Mouse (Mus musculus): ENCODE measurements around the gene Nsd1. TPM values are rescaled to one million over a fixed set of nuclear protein-coding genes. Genes with fewer than 3 reads are reported as not detected.

Gene Nsd1
- polyA plus RNA-seq, 1 experiment from 2014 or later = 67.4 TPM

DNA sequence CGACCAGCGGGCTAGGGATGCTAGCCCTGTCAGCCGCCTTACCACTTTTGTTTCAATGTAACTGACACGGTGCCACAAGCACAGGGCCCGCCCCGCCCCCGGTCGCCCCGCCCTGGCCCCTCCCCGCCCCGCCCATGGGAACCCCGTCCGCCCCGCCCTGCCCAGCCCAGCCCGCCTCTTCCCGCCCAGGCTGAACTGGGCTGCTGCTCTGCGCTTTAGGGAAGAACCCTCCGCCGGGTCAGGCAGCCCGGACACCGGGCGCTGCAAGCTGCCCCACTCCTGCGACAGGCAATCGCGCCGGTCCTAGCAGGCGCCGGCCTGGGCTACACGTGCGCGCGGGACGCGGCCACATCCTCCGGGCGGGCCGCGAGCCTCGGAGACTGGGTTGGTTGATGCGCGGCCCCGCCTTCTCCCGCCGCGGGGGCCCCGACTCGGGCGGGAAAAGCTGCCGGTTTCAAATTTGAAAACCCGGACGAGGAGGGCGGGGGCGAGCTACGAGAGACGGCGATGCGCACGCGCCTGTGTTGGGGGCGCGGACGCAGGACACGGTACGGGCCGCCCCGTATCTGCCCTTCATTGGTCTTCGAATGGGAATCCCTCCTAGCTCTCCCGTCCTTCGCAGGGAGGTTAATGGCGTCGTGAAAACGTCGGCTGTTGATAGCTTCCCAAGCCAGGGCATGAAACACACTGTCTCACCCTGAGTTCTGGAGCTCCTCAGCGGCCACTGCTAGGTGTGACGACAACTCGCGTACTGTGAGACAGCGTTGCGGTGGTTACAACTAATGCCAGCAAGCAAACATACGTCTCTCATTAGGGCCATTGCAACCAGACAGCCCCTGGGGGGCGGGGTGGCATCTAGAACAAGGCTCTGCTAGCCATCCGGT is 120.3 kb downstream of the Nsd1 start, which contains the start of gene Mxd3:
Mxd3 (minus strand) TSS at position 141 of the 884 bp plus-strand sequence.
- ATAC-seq (replicated peaks; ENCODE audit: insufficient number of reproducible peaks, low FRiP score, low TSS enrichment, low read depth) (peak; percentile 74), DNase-seq (ENCODE audit: low spot score) (peak; percentile 92)
- Histone ChIP-seq H3K4me2 (ENCODE audit: low read depth, low read length) (peak within 1 kb of the TSS; percentile 87), H3K4me1 (ENCODE audit: control insufficient read depth, insufficient read depth, low read length) (peaks cover 7% of the 10 kb centered on the region), H3K27ac (replicated peaks; ENCODE audit: low read depth, low read length) (peak within 1 kb of the TSS; percentile 79), H3K36me3 (replicated peaks; ENCODE audit: control insufficient read depth, insufficient read depth, low read depth, low read length) (peaks cover 10% of the 10 kb centered on the region), H3K4me3 (ENCODE audit: low read depth, low read length) (peak within 1 kb of the TSS; percentile 55), H3K9me3 (replicated peaks; ENCODE audit: control insufficient read depth, low read length) (no peaks in the 10 kb centered on the region), H3K27me3 (ENCODE audit: control insufficient read depth, insufficient read depth, low read length) (no peaks in the 10 kb centered on the region), H3K9ac (replicated peaks; ENCODE audit: low read length) (peak within 1 kb of the TSS; percentile 79)
- WGBS = under 1% methylated on average over 76 of the region's 82 CpGs

DNA sequence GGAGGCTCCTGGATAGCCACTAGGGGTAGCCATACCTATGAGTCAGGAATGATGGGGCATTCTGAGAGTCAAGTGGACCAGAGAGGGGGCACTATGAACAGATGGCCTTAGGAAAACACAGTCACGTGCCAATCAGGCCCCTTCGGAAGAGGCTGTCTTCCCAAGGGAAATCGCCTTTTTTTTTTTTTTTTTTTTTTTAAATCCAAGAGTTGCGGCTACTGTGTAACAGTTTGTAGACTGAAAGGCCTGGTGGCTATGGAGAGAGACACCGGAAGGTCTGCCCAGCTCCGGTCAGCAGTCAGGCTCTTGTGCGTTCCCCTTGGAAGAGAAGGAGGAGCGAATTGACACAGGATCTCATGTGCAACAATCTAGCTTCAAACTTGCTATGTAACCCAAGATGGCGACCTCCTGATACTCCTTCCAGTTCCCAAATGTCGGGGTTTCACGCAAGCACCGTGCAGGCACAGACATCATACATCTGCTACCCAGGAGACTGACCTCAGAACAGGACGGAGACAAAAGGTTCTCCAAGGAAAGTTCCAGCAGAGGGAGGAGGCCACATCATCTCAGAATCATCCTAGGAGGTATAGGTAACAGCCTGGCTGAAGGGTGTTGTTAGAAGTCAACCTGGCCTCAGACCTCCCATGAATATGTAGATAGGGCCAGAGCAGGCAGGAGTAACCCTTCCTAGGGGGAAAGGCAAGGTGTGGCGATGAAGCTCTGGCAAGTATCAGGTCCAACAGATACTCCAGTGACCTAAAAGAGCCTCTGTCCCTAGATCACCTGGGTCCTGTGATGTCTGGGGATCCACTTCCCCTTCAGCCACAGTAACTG is 121.2 kb downstream of the Nsd1 start:
- Histone ChIP-seq H3K36me3 (replicated peaks; ENCODE audit: control insufficient read depth, insufficient read depth, low read depth, low read length) (peaks cover 3% of the 10 kb centered on the region), H3K9me3 (replicated peaks; ENCODE audit: control insufficient read depth, low read length) (no peaks in the 10 kb centered on the region), H3K27ac (replicated peaks; ENCODE audit: low read depth, low read length) (peak overlapping the region; percentile 79), H3K4me2 (ENCODE audit: low read depth, low read length) (peak overlapping the region; percentile 87), H3K9ac (replicated peaks; ENCODE audit: low read length) (peak overlapping the region; percentile 79; the same call in 1 of the 2 replicates), H3K27me3 (ENCODE audit: control insufficient read depth, insufficient read depth, low read length) (no peaks in the 10 kb centered on the region), H3K4me3 (ENCODE audit: low read depth, low read length) (peak overlapping the region; percentile 55), H3K4me1 (ENCODE audit: control insufficient read depth, insufficient read depth, low read length) (peaks cover 7% of the 10 kb centered on the region)
- no peak for DNase-seq (ENCODE audit: low spot score)
- WGBS = 44% methylated on average over 14 of the region's 14 CpGs
- ATAC-seq (replicated peaks; ENCODE audit: insufficient number of reproducible peaks, low FRiP score, low TSS enrichment, low read depth) = no peak

DNA sequence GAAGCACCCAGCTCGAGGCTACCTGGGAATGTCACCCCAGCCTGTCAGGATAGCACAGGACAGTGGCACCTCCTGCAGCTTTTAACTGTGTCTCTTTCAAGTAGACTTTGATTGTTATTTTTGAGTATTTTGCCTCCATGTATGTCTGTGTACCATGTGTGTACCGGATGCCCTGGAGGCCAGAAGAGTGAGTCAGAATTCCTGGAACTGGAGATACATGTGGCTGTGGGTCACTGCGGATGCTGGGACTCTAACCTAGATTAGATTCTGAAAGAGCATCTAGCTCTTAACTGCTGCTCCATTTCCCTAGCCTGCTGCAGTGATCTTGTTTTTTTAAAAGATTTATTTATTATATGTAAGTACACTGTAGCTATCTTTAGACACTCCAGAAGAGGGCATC is 122.7 kb downstream of the Nsd1 start:
- H3K36me3 ChIP-seq (replicated peaks; ENCODE audit: control insufficient read depth, insufficient read depth, low read depth, low read length) = no peaks in the 10 kb centered on the region
- H3K4me1 ChIP-seq (ENCODE audit: control insufficient read depth, insufficient read depth, low read length) = peaks cover 7% of the 10 kb centered on the region
- DNase-seq (ENCODE audit: low spot score) (no peak), ATAC-seq (replicated peaks; ENCODE audit: insufficient number of reproducible peaks, low FRiP score, low TSS enrichment, low read depth) (no peak)
- H3K4me3 ChIP-seq (ENCODE audit: low read depth, low read length) = no peak overlapping the region
- H3K9me3 ChIP-seq (replicated peaks; ENCODE audit: control insufficient read depth, low read length) = no peaks in the 10 kb centered on the region
- H3K27me3 ChIP-seq (ENCODE audit: control insufficient read depth, insufficient read depth, low read length) = no peaks in the 10 kb centered on the region
- no peak overlapping the region for H3K9ac ChIP-seq (replicated peaks; ENCODE audit: low read length)
- 84% methylated on average over 3 of the region's 3 CpGs for WGBS
- H3K4me2 ChIP-seq (ENCODE audit: low read depth, low read length) = no peak overlapping the region
- H3K27ac ChIP-seq (replicated peaks; ENCODE audit: low read depth, low read length) = no peak overlapping the region

DNA sequence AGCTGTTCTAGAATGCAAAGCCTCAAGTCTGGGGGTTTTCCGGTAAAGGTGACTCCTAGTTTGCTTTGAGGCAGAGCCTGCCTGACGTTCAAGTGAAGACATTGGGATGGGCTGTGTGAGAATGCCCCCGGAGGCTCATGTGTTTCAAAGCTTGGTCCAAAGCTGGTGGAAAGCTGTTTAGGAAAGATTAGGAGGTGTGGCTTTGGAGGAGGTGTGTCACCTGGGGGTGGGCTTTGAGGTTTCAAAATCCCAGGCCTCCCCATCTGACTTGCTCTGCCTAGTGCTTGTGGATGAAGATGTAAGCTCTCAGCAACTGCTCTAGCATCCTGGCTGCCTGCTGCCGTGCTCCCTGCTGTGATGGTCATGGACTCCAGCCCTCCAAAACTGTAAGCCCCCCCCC is 126.1 kb downstream of the Nsd1 start:
- WGBS = 85% methylated on average over 4 of the region's 4 CpGs
- Histone ChIP-seq H3K9ac (replicated peaks; ENCODE audit: low read length) (no peak overlapping the region), H3K9me3 (replicated peaks; ENCODE audit: control insufficient read depth, low read length) (no peaks in the 10 kb centered on the region), H3K4me3 (ENCODE audit: low read depth, low read length) (no peak overlapping the region), H3K36me3 (replicated peaks; ENCODE audit: control insufficient read depth, insufficient read depth, low read depth, low read length) (no peaks in the 10 kb centered on the region), H3K4me2 (ENCODE audit: low read depth, low read length) (no peak overlapping the region), H3K4me1 (ENCODE audit: control insufficient read depth, insufficient read depth, low read length) (no peaks in the 10 kb centered on the region), H3K27me3 (ENCODE audit: control insufficient read depth, insufficient read depth, low read length) (no peaks in the 10 kb centered on the region), H3K27ac (replicated peaks; ENCODE audit: low read depth, low read length) (no peak overlapping the region)
- ATAC-seq (replicated peaks; ENCODE audit: insufficient number of reproducible peaks, low FRiP score, low TSS enrichment, low read depth) (no peak), DNase-seq (ENCODE audit: low spot score) (no peak)

DNA sequence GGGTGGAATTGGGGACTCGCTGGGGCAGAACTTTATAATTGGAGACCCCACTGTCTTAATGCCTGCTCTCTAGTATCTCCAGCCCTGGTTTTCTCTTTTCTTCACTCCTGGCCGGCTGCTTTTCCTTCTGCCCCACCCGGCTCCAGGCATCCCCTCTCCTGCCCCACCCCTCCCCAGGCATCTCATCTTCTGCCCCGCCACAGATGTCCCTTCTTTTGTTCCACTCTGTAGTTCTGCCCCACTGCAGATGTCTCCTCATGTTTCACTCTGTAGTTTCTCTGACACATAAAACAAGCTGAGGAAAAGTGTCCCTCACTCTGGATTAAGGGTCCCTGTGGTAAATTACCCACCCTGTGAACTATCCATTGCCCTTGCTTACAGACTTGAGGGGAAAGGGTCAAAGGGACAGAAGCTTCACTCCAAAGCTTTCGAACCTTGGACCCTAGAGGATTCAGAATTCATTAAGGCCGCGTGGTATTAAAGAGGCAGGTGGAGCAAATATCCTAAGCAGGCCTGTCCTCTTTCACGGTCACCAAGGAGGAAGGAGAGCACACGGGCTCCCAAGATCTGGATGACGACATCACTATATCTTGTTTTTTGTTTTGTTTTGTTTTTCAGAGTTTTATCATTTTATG is 127.9 kb downstream of the Nsd1 start:
- H3K27ac ChIP-seq (replicated peaks; ENCODE audit: low read depth, low read length) = no peak overlapping the region
- no peak overlapping the region for H3K9ac ChIP-seq (replicated peaks; ENCODE audit: low read length)
- no peak for DNase-seq (ENCODE audit: low spot score)
- no peaks in the 10 kb centered on the region for H3K27me3 ChIP-seq (ENCODE audit: control insufficient read depth, insufficient read depth, low read length)
- no peak overlapping the region for H3K4me2 ChIP-seq (ENCODE audit: low read depth, low read length)
- ATAC-seq (replicated peaks; ENCODE audit: insufficient number of reproducible peaks, low FRiP score, low TSS enrichment, low read depth) = no peak
- H3K9me3 ChIP-seq (replicated peaks; ENCODE audit: control insufficient read depth, low read length) = no peaks in the 10 kb centered on the region
- no peaks in the 10 kb centered on the region for H3K4me1 ChIP-seq (ENCODE audit: control insufficient read depth, insufficient read depth, low read length)
- H3K36me3 ChIP-seq (replicated peaks; ENCODE audit: control insufficient read depth, insufficient read depth, low read depth, low read length) = no peaks in the 10 kb centered on the region
- 70% methylated on average over 10 of the region's 10 CpGs for WGBS
- H3K4me3 ChIP-seq (ENCODE audit: low read depth, low read length) = no peak overlapping the region

DNA sequence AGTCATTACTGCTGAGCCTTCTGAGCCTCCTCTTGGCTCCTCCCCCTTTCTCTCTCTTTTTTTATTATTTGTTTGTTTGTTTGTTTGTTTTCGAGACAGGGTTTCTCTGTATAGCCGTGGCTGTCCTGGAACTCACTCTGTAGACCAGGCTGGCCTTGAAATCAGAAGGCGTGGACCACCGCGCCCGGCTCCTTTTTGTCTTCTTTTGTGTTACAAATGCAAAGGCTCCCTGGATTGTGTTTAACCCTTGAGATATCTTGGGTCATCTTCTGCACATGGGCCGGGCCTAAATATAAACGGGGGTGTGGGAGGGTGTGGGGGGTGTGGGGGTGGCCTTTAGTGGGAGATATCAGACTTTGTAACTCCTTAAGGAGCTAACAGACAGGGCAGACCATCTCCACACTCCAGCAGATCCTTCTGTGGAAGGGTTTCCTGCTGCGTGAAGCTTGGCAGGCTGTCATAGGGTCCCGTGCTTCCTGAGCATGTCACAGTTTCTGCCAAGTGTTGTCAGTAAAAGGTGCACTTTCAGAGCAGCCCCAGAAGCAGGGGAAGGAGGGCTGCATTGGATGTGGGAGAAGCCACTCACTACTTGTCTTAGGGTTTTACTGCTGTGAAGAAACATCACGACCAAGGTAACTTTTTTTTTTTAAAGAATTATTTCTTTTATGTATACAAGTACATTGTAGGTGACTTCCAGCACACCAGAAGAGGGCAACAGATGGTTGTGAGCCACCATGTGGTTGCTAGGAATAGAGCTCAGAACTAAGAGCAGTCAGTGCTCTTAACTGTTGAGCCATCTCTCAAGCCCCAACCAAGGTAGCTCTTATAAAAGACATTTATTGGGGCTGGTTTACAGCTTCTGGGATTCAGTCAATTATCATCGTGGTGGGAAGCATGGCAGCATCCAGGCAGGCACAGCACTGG is 128.8 kb downstream of the Nsd1 start:
- no peaks in the 10 kb centered on the region for H3K9me3 ChIP-seq (replicated peaks; ENCODE audit: control insufficient read depth, low read length)
- H3K27ac ChIP-seq (replicated peaks; ENCODE audit: low read depth, low read length) = no peak overlapping the region
- no peaks in the 10 kb centered on the region for H3K36me3 ChIP-seq (replicated peaks; ENCODE audit: control insufficient read depth, insufficient read depth, low read depth, low read length)
- H3K4me1 ChIP-seq (ENCODE audit: control insufficient read depth, insufficient read depth, low read length) = no peaks in the 10 kb centered on the region
- H3K9ac ChIP-seq (replicated peaks; ENCODE audit: low read length) = no peak overlapping the region
- H3K4me2 ChIP-seq (ENCODE audit: low read depth, low read length) = no peak overlapping the region
- H3K27me3 ChIP-seq (ENCODE audit: control insufficient read depth, insufficient read depth, low read length) = no peaks in the 10 kb centered on the region
- no peak overlapping the region for H3K4me3 ChIP-seq (ENCODE audit: low read depth, low read length)
- no peak for ATAC-seq (replicated peaks; ENCODE audit: insufficient number of reproducible peaks, low FRiP score, low TSS enrichment, low read depth)
- WGBS = 76% methylated on average over 12 of the region's 12 CpGs
- no peak for DNase-seq (ENCODE audit: low spot score)

DNA sequence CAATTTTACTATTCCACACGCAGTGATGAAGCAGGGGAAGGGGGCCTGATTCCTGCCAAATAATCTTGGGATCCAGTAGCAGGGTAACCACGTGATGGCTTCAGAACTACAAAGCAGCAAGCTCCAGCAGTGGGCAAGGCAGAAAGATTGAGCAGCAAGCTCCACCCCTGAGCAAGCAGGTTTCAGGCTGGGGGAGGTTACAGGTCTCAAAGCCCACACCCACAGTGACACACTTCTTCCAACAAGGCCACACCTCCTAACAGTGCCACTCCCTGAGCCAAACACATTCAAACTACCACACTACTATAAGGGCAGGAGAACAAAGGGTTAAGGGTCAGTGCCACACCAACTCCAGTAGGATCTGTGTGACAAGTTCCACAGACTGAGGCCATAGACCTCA is 129.7 kb downstream of the Nsd1 start:
- no peaks in the 10 kb centered on the region for H3K27me3 ChIP-seq (ENCODE audit: control insufficient read depth, insufficient read depth, low read length)
- H3K36me3 ChIP-seq (replicated peaks; ENCODE audit: control insufficient read depth, insufficient read depth, low read depth, low read length) = no peaks in the 10 kb centered on the region
- 25% methylated on average over 2 of the region's 2 CpGs for WGBS
- DNase-seq (ENCODE audit: low spot score) = no peak
- H3K9me3 ChIP-seq (replicated peaks; ENCODE audit: control insufficient read depth, low read length) = no peaks in the 10 kb centered on the region
- H3K27ac ChIP-seq (replicated peaks; ENCODE audit: low read depth, low read length) = no peak overlapping the region
- no peak for ATAC-seq (replicated peaks; ENCODE audit: insufficient number of reproducible peaks, low FRiP score, low TSS enrichment, low read depth)
- no peak overlapping the region for H3K4me3 ChIP-seq (ENCODE audit: low read depth, low read length)
- no peak overlapping the region for H3K9ac ChIP-seq (replicated peaks; ENCODE audit: low read length)
- no peak overlapping the region for H3K4me2 ChIP-seq (ENCODE audit: low read depth, low read length)
- H3K4me1 ChIP-seq (ENCODE audit: control insufficient read depth, insufficient read depth, low read length) = no peaks in the 10 kb centered on the region

Measured in embryonic facial prominence, embryonic 11.5 days (tissue).